Mouse (Mus musculus) heart, embryonic 13.5 days (tissue): ENCODE results near the gene Krtap3-3. TPM values are rescaled to one million over a fixed set of nuclear protein-coding genes. Genes with fewer than 3 reads are reported as not detected.

Experiments used
- ATAC-seq: fragments of 200-750 bp; cut with Nextera tagmentation; 2 replicates; pipeline ENCODE4 v1.8.0; 2017; ENCODE audit warnings: moderate TSS enrichment; ENCODE audit not compliant: insufficient number of reproducible peaks, low FRiP score, low TSS enrichment; ENCODE audit errors: extremely low read depth
- H3K27ac ChIP-seq: fragments of 300-500 bp; sonication (generic); replicated peaks from 2 replicates; pipeline ENCODE4 v1.5.1; 2015; ENCODE audit warnings: moderate library complexity, mild to moderate bottlenecking, inconsistent platforms
- H3K27me3 ChIP-seq: fragments of 300-500 bp; sonication (generic); replicated peaks from 2 replicates; pipeline ENCODE4 v1.6.1; 2015; ENCODE audit warnings: mild to moderate bottlenecking, inconsistent platforms
- H3K36me3 ChIP-seq: fragments of 300-500 bp; sonication (generic); 2 replicates; pipeline ENCODE4 v1.6.1; 2015; ENCODE audit warnings: mild to moderate bottlenecking, inconsistent platforms
- H3K4me1 ChIP-seq: fragments of 300-500 bp; sonication (generic); 2 replicates; pipeline ENCODE4 v1.6.1; 2015; ENCODE audit warnings: inconsistent platforms
- H3K4me2 ChIP-seq: fragments of 300-500 bp; sonication (generic); 2 replicates; pipeline ENCODE4 v1.6.1; 2015; ENCODE audit warnings: inconsistent platforms, mild to moderate bottlenecking, moderate library complexity
- H3K4me3 ChIP-seq: fragments of 300-500 bp; sonication (generic); 2 replicates; pipeline ENCODE4 v1.5.1; 2015; ENCODE audit warnings: moderate library complexity, mild to moderate bottlenecking, inconsistent platforms
- H3K9ac ChIP-seq: fragments of 300-500 bp; sonication (generic); 2 replicates; pipeline ENCODE4 v1.6.1; 2015; ENCODE audit warnings: inconsistent platforms, mild to moderate bottlenecking, moderate library complexity
- H3K9me3 ChIP-seq: fragments of 300-500 bp; sonication (generic); 2 replicates; pipeline ENCODE4 v1.6.1; 2016; ENCODE audit warnings: inconsistent platforms
- WGBS: fragments of 180-500 bp; shearing (Covaris S2); methylation state at CpG from one replicate; pipeline ENCODE4 v1.1.7; 2015; ENCODE audit warnings: mixed read lengths; 5-methylcytosine and 5-hydroxymethylcytosine counted together
- polyA plus RNA-seq: library from polyadenylated mRNA; unstranded; fragments of >200 nt; fragmentation: Nextera tagmentation; extraction: Ambion mirVana; gene quantifications from 2 replicates; pipeline ENCODE4 v1.2.1, GENCODE M21; 2015

The Krtap3-3 gene
- polyA plus RNA-seq, 1 experiment from 2014 or later, result not detected

GRCm38 (mm10) chr11:99559366-99559765 is 8.7 kb upstream of the Krtap3-3 start, which contains the start of gene Gm11939:
Gm11939 (minus strand) TSS chr11:99559466.
- Histone ChIP-seq H3K27ac (no peak within 1 kb of the TSS), H3K4me1 (peaks cover 4% of the 10 kb centered on the region; the same call in 1 of the 2 replicates), H3K9ac (no peak within 1 kb of the TSS), H3K27me3 (no peaks in the 10 kb centered on the region), H3K36me3 (no peaks in the 10 kb centered on the region), H3K4me3 (no peak within 1 kb of the TSS), H3K4me2 (no peak within 1 kb of the TSS), H3K9me3 (no peaks in the 10 kb centered on the region)
- no peak for ATAC-seq
- WGBS, result 81% methylated on average over 9 of the region's 9 CpGs

- no peak for ATAC-seq
- Histone ChIP-seq H3K4me2 (no peak overlapping the region), H3K4me1 (peaks cover 4% of the 10 kb centered on the region; the same call in 1 of the 2 replicates), H3K4me3 (no peak overlapping the region), H3K27me3 (no peaks in the 10 kb centered on the region), H3K27ac (no peak overlapping the region), H3K9me3 (no peaks in the 10 kb centered on the region), H3K9ac (no peak overlapping the region), H3K36me3 (no peaks in the 10 kb centered on the region)
- WGBS, result 68% methylated on average over 3 of the region's 3 CpGs
Observed at GRCm38 (mm10) chr11:99557976-99558745, 7.5 kb upstream of the Krtap3-3 start.

GRCm38 (mm10) chr11:99556753-99557152 is 6.1 kb upstream of the Krtap3-3 start, which contains the start of gene Krtap3-2:
Krtap3-2 (minus strand) TSS chr11:99556853.
- H3K27ac ChIP-seq, result no peak within 1 kb of the TSS
- no peaks in the 10 kb centered on the region for H3K9me3 ChIP-seq
- H3K4me3 ChIP-seq, result no peak within 1 kb of the TSS
- ATAC-seq, result no peak
- WGBS, result 62% methylated on average over 2 of the region's 2 CpGs
- H3K4me1 ChIP-seq, result peaks cover 4% of the 10 kb centered on the region; the same call in 1 of the 2 replicates
- no peak within 1 kb of the TSS for H3K4me2 ChIP-seq
- no peak within 1 kb of the TSS for H3K9ac ChIP-seq
- no peaks in the 10 kb centered on the region for H3K36me3 ChIP-seq
- H3K27me3 ChIP-seq, result no peaks in the 10 kb centered on the region

GRCm38 (mm10) chr11:99556195-99556594 is 5.5 kb upstream of the Krtap3-3 start:
- no peak overlapping the region for H3K27ac ChIP-seq
- no peaks in the 10 kb centered on the region for H3K27me3 ChIP-seq
- H3K9me3 ChIP-seq, result no peaks in the 10 kb centered on the region
- 77% methylated on average over 2 of the region's 2 CpGs for WGBS
- no peak overlapping the region for H3K4me2 ChIP-seq
- H3K36me3 ChIP-seq, result no peaks in the 10 kb centered on the region
- H3K4me3 ChIP-seq, result no peak overlapping the region
- no peak overlapping the region for H3K9ac ChIP-seq
- no peak for ATAC-seq
- peaks cover 4% of the 10 kb centered on the region; the same call in 1 of the 2 replicates for H3K4me1 ChIP-seq

GRCm38 (mm10) chr11:99547892-99548291 is 2.8 kb downstream of the Krtap3-3 start:
- no peak overlapping the region for H3K27ac ChIP-seq
- no peak overlapping the region for H3K4me2 ChIP-seq
- no peak overlapping the region for H3K9ac ChIP-seq
- H3K36me3 ChIP-seq, result no peaks in the 10 kb centered on the region
- peaks cover 3% of the 10 kb centered on the region; the same call in 1 of the 2 replicates for H3K9me3 ChIP-seq
- no peaks in the 10 kb centered on the region for H3K27me3 ChIP-seq
- ATAC-seq, result no peak
- H3K4me3 ChIP-seq, result no peak overlapping the region
- no peaks in the 10 kb centered on the region for H3K4me1 ChIP-seq

GRCm38 (mm10) chr11:99539721-99540120 is 10.9 kb downstream of the Krtap3-3 start:
- no peak overlapping the region for H3K27ac ChIP-seq

GRCm38 (mm10) chr11:99521288-99521860 is 29.3 kb downstream of the Krtap3-3 start, which contains the start of gene Krt39:
Krt39 (minus strand) TSS chr11:99521338.
- no peak within 1 kb of the TSS for H3K4me2 ChIP-seq
- no peak within 1 kb of the TSS for H3K9ac ChIP-seq
- no peaks in the 10 kb centered on the region for H3K9me3 ChIP-seq
- ATAC-seq, result no peak
- WGBS, result 73% methylated on average over 13 of the region's 13 CpGs
- H3K4me1 ChIP-seq, result no peaks in the 10 kb centered on the region
- no peak within 1 kb of the TSS for H3K4me3 ChIP-seq
- no peaks in the 10 kb centered on the region for H3K36me3 ChIP-seq
- H3K27ac ChIP-seq, result no peak within 1 kb of the TSS
- H3K27me3 ChIP-seq, result no peaks in the 10 kb centered on the region

More at GRCm38 (mm10) chr11:99539721-99540120, 10.9 kb downstream of the Krtap3-3 start:
- no peak for ATAC-seq
- Histone ChIP-seq H3K4me2 (peak overlapping the region; percentile 37), H3K9me3 (no peaks in the 10 kb centered on the region), H3K36me3 (no peaks in the 10 kb centered on the region), H3K4me3 (no peak overlapping the region), H3K4me1 (no peaks in the 10 kb centered on the region), H3K27me3 (no peaks in the 10 kb centered on the region), H3K9ac (no peak overlapping the region)
- 49% methylated on average over 9 of the region's 9 CpGs for WGBS

GRCm38 (mm10) chr11:99514098-99514497 is 36.6 kb downstream of the Krtap3-3 start:
- no peaks in the 10 kb centered on the region for H3K27me3 ChIP-seq
- ATAC-seq, result no peak
- no peak overlapping the region for H3K27ac ChIP-seq

More at GRCm38 (mm10) chr11:99514098-99514497, 36.6 kb downstream of the Krtap3-3 start:
- Histone ChIP-seq H3K4me3 (no peak overlapping the region), H3K9ac (no peak overlapping the region), H3K4me2 (no peak overlapping the region), H3K9me3 (no peaks in the 10 kb centered on the region), H3K36me3 (no peaks in the 10 kb centered on the region), H3K4me1 (no peaks in the 10 kb centered on the region)
- 72% methylated on average over 8 of the region's 8 CpGs for WGBS

Other genes starting within 250 kb of the Krtap3-3 start
- 0.08 TPM in 1 of 2 replicates, not detected in the other for gene Krt25, start 227.9 kb downstream of the Krtap3-3 start, polyA plus RNA-seq
- gene Krt26, start 212.9 kb downstream of the Krtap3-3 start, polyA plus RNA-seq, result not detected in 2 replicates
- not detected in 2 replicates for gene Krt27, start 199.8 kb downstream of the Krtap3-3 start, polyA plus RNA-seq
- gene Krt28, start 176.0 kb downstream of the Krtap3-3 start, polyA plus RNA-seq, result 0.20 TPM in 1 of 2 replicates, not detected in the other
- 11.1 and 14.2 TPM in 2 replicates for gene Krt10, start 161.5 kb downstream of the Krtap3-3 start, polyA plus RNA-seq
- gene Krt12, start 128.6 kb downstream of the Krtap3-3 start, polyA plus RNA-seq, result not detected in 2 replicates
- gene Krt20, start 112.7 kb downstream of the Krtap3-3 start, polyA plus RNA-seq, result 2.3 and 3.2 TPM in 2 replicates
- 0.52 and 0.57 TPM in 2 replicates for gene Krt23, start 57.7 kb downstream of the Krtap3-3 start, polyA plus RNA-seq
- not detected in 2 replicates for gene Krt39, start 29.5 kb downstream of the Krtap3-3 start, polyA plus RNA-seq
- not detected in 2 replicates for gene Krt40, start 7.7 kb downstream of the Krtap3-3 start, polyA plus RNA-seq
- not detected in 2 replicates for gene Krtap3-2, start 6.0 kb upstream of the Krtap3-3 start, polyA plus RNA-seq
- gene Gm11939, start 8.6 kb upstream of the Krtap3-3 start, polyA plus RNA-seq, result not detected in 2 replicates
- not detected in 2 replicates for gene Krtap3-1, start 15.8 kb upstream of the Krtap3-3 start, polyA plus RNA-seq
- not detected in 2 replicates for gene Krtap1-5, start 30.2 kb upstream of the Krtap3-3 start, polyA plus RNA-seq
- gene Krtap1-4, start 32.8 kb upstream of the Krtap3-3 start, polyA plus RNA-seq, result not detected in 2 replicates
- not detected in 2 replicates for gene Krtap1-3, start 40.5 kb upstream of the Krtap3-3 start, polyA plus RNA-seq
- gene Krtap9-3, start 47.2 kb upstream of the Krtap3-3 start, polyA plus RNA-seq, result not detected in 2 replicates
- not detected in 2 replicates for gene Gm11938, start 52.4 kb upstream of the Krtap3-3 start, polyA plus RNA-seq
- not detected in 2 replicates for gene Gm11937, start 59.3 kb upstream of the Krtap3-3 start, polyA plus RNA-seq
- not detected in 2 replicates for gene Krtap2-4, start 64.0 kb upstream of the Krtap3-3 start, polyA plus RNA-seq
- gene Gm11562, start 69.6 kb upstream of the Krtap3-3 start, polyA plus RNA-seq, result not detected in 2 replicates
- gene Krtap4-1, start 77.4 kb upstream of the Krtap3-3 start, polyA plus RNA-seq, result not detected in 2 replicates
- not detected in 2 replicates for gene Krtap4-2, start 84.2 kb upstream of the Krtap3-3 start, polyA plus RNA-seq
- gene Krtap4-7, start 93.2 kb upstream of the Krtap3-3 start, polyA plus RNA-seq, result not detected in 2 replicates
- gene Gm11555, start 99.4 kb upstream of the Krtap3-3 start, polyA plus RNA-seq, result not detected in 2 replicates
- gene Gm11563, start 108.1 kb upstream of the Krtap3-3 start, polyA plus RNA-seq, result not detected in 2 replicates
- not detected in 2 replicates for gene Krtap4-6, start 115.1 kb upstream of the Krtap3-3 start, polyA plus RNA-seq
- not detected in 2 replicates for gene Gm14190, start 139.9 kb upstream of the Krtap3-3 start, polyA plus RNA-seq
- not detected in 2 replicates for gene Gm14180, start 183.4 kb upstream of the Krtap3-3 start, polyA plus RNA-seq
- not detected in 2 replicates for gene Gm11595, start 222.0 kb upstream of the Krtap3-3 start, polyA plus RNA-seq
- not detected in 2 replicates for gene Krtap4-8, start 229.8 kb upstream of the Krtap3-3 start, polyA plus RNA-seq
- gene Krtap4-9, start 234.3 kb upstream of the Krtap3-3 start, polyA plus RNA-seq, result not detected in 2 replicates
- gene Gm11596, start 242.6 kb upstream of the Krtap3-3 start, polyA plus RNA-seq, result not detected in 2 replicates
- gene Gm11569, start 248.1 kb upstream of the Krtap3-3 start, polyA plus RNA-seq, result not detected in 2 replicates